Mouse (Mus musculus): ENCODE results near the gene Pak7.
"Not testable (repeated sequence)": the region's sequence is repeated elsewhere in the genome, so short reads cannot be mapped to it uniquely, and the experiment has no call there.

The Pak7 gene

GRCm38 (mm10) chr2:136387181-136388131, at the start of gene Pak7:
Pak7 (minus strand) TSS chr2:136387967.
- no peak for DNase-seq (ENCODE audit: low read depth)

- DNase-seq (ENCODE audit: low read depth), result peak; percentile 77
These were observed 37.8 kb upstream of the Pak7 start for GRCm38 (mm10) chr2:136425561-136425960.

- DNase-seq (ENCODE audit: low read depth), result no peak
These were observed 31.8 kb upstream of the Pak7 start for GRCm38 (mm10) chr2:136419543-136419942.

- DNase-seq (ENCODE audit: low read depth), result no peak
These were observed 28.6 kb upstream of the Pak7 start for GRCm38 (mm10) chr2:136416381-136416780.

GRCm38 (mm10) chr2:136402587-136402986, 14.8 kb upstream of the Pak7 start:
- no peak for DNase-seq (ENCODE audit: low read depth)

- no peak for DNase-seq (ENCODE audit: low read depth)
These were observed 12.4 kb downstream of the Pak7 start for GRCm38 (mm10) chr2:136375318-136375717.

GRCm38 (mm10) chr2:136372361-136372760, 15.4 kb downstream of the Pak7 start:
- DNase-seq (ENCODE audit: low read depth), result no peak

- no peak for DNase-seq (ENCODE audit: low read depth)
These were observed 36.2 kb downstream of the Pak7 start for GRCm38 (mm10) chr2:136351393-136352096.

- DNase-seq (ENCODE audit: low read depth), result no peak
These were observed 37.3 kb downstream of the Pak7 start for GRCm38 (mm10) chr2:136350459-136350858.

GRCm38 (mm10) chr2:136349671-136350275, 38.0 kb downstream of the Pak7 start:
- DNase-seq (ENCODE audit: low read depth), result no peak

- not testable (repeated sequence) for DNase-seq (ENCODE audit: low read depth)
These were observed 43.5 kb downstream of the Pak7 start for GRCm38 (mm10) chr2:136344240-136344780.

GRCm38 (mm10) chr2:136329974-136330373, 57.8 kb downstream of the Pak7 start:
- DNase-seq (ENCODE audit: low read depth), result no peak

- no peak for DNase-seq (ENCODE audit: low read depth)
These were observed 62.1 kb downstream of the Pak7 start for GRCm38 (mm10) chr2:136325646-136326045.

- DNase-seq (ENCODE audit: low read depth), result no peak
These were observed 78.5 kb downstream of the Pak7 start for GRCm38 (mm10) chr2:136309313-136309712.

GRCm38 (mm10) chr2:136308743-136309142, 79.0 kb downstream of the Pak7 start:
- DNase-seq (ENCODE audit: low read depth), result no peak

- no peak for DNase-seq (ENCODE audit: low read depth)
These were observed 85.6 kb downstream of the Pak7 start for GRCm38 (mm10) chr2:136302201-136302600.

- no peak for DNase-seq (ENCODE audit: low read depth)
These were observed 86.4 kb downstream of the Pak7 start for GRCm38 (mm10) chr2:136301406-136301805.

GRCm38 (mm10) chr2:136297371-136297770, 90.4 kb downstream of the Pak7 start:
- DNase-seq (ENCODE audit: low read depth), result no peak

- no peak for DNase-seq (ENCODE audit: low read depth)
These were observed 105.7 kb downstream of the Pak7 start for GRCm38 (mm10) chr2:136282043-136282442.

- DNase-seq (ENCODE audit: low read depth), result not testable (repeated sequence)
These were observed 145.8 kb downstream of the Pak7 start for GRCm38 (mm10) chr2:136241960-136242359.

- no peak for DNase-seq (ENCODE audit: low read depth)
These were observed 156.5 kb downstream of the Pak7 start for GRCm38 (mm10) chr2:136231228-136231627.

GRCm38 (mm10) chr2:136204034-136204433, 183.7 kb downstream of the Pak7 start:
- DNase-seq (ENCODE audit: low read depth), result no peak

Measured in NIH3T3 (cell line).